Mouse (Mus musculus): ENCODE results near the gene Gm5475. TPM values are rescaled to one million over a fixed set of nuclear protein-coding genes. Genes with fewer than 3 reads are reported as not detected.

Gm5475 gene
- total RNA-seq, 1 experiment: not detected

DNA sequence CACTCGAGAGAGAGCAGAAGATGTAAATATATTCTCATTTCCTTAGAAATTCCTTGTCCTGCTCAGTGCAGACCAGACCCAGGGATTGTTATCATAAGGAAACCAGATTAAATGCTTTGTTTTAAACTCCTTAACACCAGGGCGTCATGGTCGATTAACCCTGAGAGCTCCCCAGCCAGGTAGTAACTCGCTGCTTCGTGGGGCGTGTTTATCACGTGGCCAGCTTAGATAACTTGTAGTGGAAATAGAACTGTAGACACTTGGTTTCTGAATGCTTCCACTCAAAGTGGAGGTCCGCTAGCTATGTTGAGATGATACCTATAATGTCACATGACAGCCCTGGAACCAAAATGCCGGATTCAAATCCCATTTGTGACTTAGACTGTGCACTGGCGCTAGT lies 48.1 kb downstream of the Gm5475 start:
- in situ Hi-C loops (cut with MboI; ENCODE audit: low sequenced_read_pairs in 2 of 2, unreplicated experiment in 2 of 2): no loop called here
- TF ChIP-seq MAFK (IDR thresholded peaks at IDR 0.05; ENCODE audit: insufficient read depth, low read depth, low read length) (no peak), ZNF384 (IDR thresholded peaks at IDR 0.05; ENCODE audit: low read depth, low read length) (no peak), ZC3H11A (IDR thresholded peaks at IDR 0.05; ENCODE audit: borderline replicate concordance, low read depth, low read length) (no peak), CHD2 (IDR thresholded peaks at IDR 0.05; ENCODE audit: low read depth, low read length) (no peak), HCFC1 (IDR thresholded peaks at IDR 0.05; ENCODE audit: borderline replicate concordance, insufficient read depth, low read length) (no peak)

DNA sequence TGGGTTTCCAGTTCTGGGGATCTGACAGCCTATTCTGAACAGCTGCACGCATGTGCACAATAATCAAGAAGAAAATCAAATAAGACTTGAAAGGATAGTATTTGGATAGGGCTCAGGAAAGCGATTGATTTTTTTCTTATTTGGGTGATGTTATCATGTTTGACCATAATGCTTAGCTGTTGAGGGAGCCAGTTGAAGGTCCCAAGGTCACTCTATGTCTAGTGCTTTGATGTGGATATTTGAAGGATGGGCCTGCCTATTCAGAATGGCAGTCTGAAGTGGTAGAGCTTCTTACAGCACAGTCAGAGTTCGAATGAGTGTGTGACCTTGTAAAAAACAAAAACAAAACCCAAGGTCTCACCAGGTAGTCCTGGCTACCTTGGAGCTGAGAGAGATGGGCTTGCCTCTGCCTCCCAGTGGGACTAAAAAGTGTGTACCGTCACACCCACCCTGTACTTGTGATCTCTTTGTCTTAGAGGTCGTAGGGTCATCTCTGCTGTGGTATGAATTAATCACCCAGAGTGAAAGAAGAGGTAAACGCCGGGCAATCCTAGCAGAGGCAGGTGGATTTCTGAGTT lies 52.1 kb downstream of the Gm5475 start:
- H3K9me3 ChIP-seq (ENCODE audit: control insufficient read depth, insufficient read depth, low read depth, low read length): no peaks in the 10 kb centered on the region
- H3K36me3 ChIP-seq (ENCODE audit: control insufficient read depth, insufficient read depth, low read length, poor library complexity, severe bottlenecking): no peaks in the 10 kb centered on the region
- H3K27ac ChIP-seq (ENCODE audit: insufficient read depth, low read depth, low read length, poor library complexity, severe bottlenecking): peak overlapping the region; percentile 47
- in situ Hi-C loops (cut with MboI; ENCODE audit: low sequenced_read_pairs in 2 of 2, unreplicated experiment in 2 of 2): no loop called here
- peak; percentile 80 for DNase-seq (ENCODE audit: low read depth, low spot score)
- H3K9ac ChIP-seq (ENCODE audit: insufficient read depth, low read depth, low read length, poor library complexity, severe bottlenecking): no peak overlapping the region
- H3K4me3 ChIP-seq (ENCODE audit: insufficient read depth in 1 of 2, low read depth in 1 of 2, low read length in 2 of 2, poor library complexity in 1 of 2, severe bottlenecking in 1 of 2): no peak overlapping the region
- no peak for TF ChIP-seq CHD2 (IDR thresholded peaks at IDR 0.05; ENCODE audit: low read depth, low read length)
- TF ChIP-seq HCFC1 (IDR thresholded peaks at IDR 0.05; ENCODE audit: borderline replicate concordance, insufficient read depth, low read length): no peak
- TF ChIP-seq MAFK (IDR thresholded peaks at IDR 0.05; ENCODE audit: insufficient read depth, low read depth, low read length): no peak
- 0 out of 2 replicates have a peak, but pooled peaks have one; percentile 46 for TF ChIP-seq ZNF384 (IDR thresholded peaks at IDR 0.05; ENCODE audit: low read depth, low read length)
- TF ChIP-seq ZC3H11A (IDR thresholded peaks at IDR 0.05; ENCODE audit: borderline replicate concordance, low read depth, low read length): no peak
- H3K4me1 ChIP-seq (ENCODE audit: control insufficient read depth in 2 of 2, insufficient read depth in 2 of 2, low read length in 2 of 2, poor library complexity in 1 of 2): peaks cover 0 to 33% of the 10 kb centered on the region in 2 experiments

More for the DNA sequence above, 48.1 kb downstream of the Gm5475 start:
- H3K9ac ChIP-seq (ENCODE audit: insufficient read depth, low read depth, low read length, poor library complexity, severe bottlenecking): no peak overlapping the region
- H3K9me3 ChIP-seq (ENCODE audit: control insufficient read depth, insufficient read depth, low read depth, low read length): no peaks in the 10 kb centered on the region
- H3K27ac ChIP-seq (ENCODE audit: insufficient read depth, low read depth, low read length, poor library complexity, severe bottlenecking): no peak overlapping the region
- no peak for DNase-seq (ENCODE audit: low read depth, low spot score)
- H3K4me1 ChIP-seq (ENCODE audit: control insufficient read depth in 2 of 2, insufficient read depth in 2 of 2, low read length in 2 of 2, poor library complexity in 1 of 2): peaks cover 0 to 15% of the 10 kb centered on the region in 2 experiments; a peak in 3 of 4 replicates
- H3K4me3 ChIP-seq (ENCODE audit: insufficient read depth in 1 of 2, low read depth in 1 of 2, low read length in 2 of 2, poor library complexity in 1 of 2, severe bottlenecking in 1 of 2): no peak overlapping the region
- H3K36me3 ChIP-seq (ENCODE audit: control insufficient read depth, insufficient read depth, low read length, poor library complexity, severe bottlenecking): no peaks in the 10 kb centered on the region

Other genes starting within 250 kb of the Gm5475 start
- gene Atf1, start 194.3 kb upstream of the Gm5475 start, total RNA-seq (2012; rRNA removed): 26.4 and 47.2 TPM in 2 replicates
- gene Tmprss12, start 141.3 kb upstream of the Gm5475 start, total RNA-seq (2012; rRNA removed): 1.5 and 1.6 TPM in 2 replicates
- gene Mettl7a1, start 118.0 kb upstream of the Gm5475 start, total RNA-seq (2012; rRNA removed): 11.6 and 21.7 TPM in 2 replicates
- gene Mettl7a3, start 87.2 kb upstream of the Gm5475 start, total RNA-seq (2012; rRNA removed): 0.49 and 1.3 TPM in 2 replicates
- gene Methig1, start 69.0 kb upstream of the Gm5475 start, total RNA-seq (2012; rRNA removed): 0.37 and 0.54 TPM in 2 replicates
- gene Mettl7a2, start 68.9 kb upstream of the Gm5475 start, total RNA-seq (2012; rRNA removed): 1.4 and 5.1 TPM in 2 replicates
- not detected in 2 replicates for gene Higd1c, start 57.6 kb upstream of the Gm5475 start, total RNA-seq (2012; rRNA removed)
- 59.8 and 67.1 TPM in 2 replicates for gene Slc11a2, start 2.9 kb downstream of the Gm5475 start, total RNA-seq (2012; rRNA removed)
- gene Letmd1, start 46.9 kb downstream of the Gm5475 start, total RNA-seq (2012; rRNA removed): 7.8 and 11.2 TPM in 2 replicates
- gene Csrnp2, start 73.3 kb downstream of the Gm5475 start, total RNA-seq (2012; rRNA removed): 8.1 and 14.6 TPM in 2 replicates
- gene Tfcp2, start 129.9 kb downstream of the Gm5475 start, total RNA-seq (2012; rRNA removed): 13.1 and 13.6 TPM in 2 replicates
- gene Pou6f1, start 177.8 kb downstream of the Gm5475 start, total RNA-seq (2012; rRNA removed): 2.9 and 4.1 TPM in 2 replicates
- gene Dazap2, start 193.2 kb downstream of the Gm5475 start, total RNA-seq (2012; rRNA removed): 13.5 and 27.6 TPM in 2 replicates
- gene Smagp, start 214.8 kb downstream of the Gm5475 start, total RNA-seq (2012; rRNA removed): 20.0 and 27.3 TPM in 2 replicates
- 7.9 and 12.5 TPM in 2 replicates for gene Bin2, start 247.4 kb downstream of the Gm5475 start, total RNA-seq (2012; rRNA removed)

All from ES-E14 (cell line).